Comparison of ENCODE assay signal across 26 mouse cellular contexts in the genomic region with DNA sequence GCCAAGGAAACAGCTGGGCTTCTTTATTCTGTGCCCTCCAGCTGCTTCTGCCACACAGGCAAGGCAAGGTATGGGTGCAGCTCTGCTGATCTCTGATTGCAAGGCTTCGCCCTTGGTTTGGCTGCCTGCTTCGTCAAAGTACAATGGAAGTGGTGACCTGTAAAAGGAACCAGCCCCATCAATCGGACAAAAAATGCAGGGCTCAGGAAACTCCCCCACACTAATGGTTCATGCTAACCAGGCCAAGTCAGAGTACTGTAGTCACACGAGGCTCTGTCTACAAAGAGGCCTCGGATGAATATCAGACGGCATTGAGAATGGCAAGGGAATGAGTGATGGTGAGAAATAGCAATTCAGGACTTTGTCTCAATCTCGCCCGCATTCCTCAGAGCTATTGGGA.
"Had no signal": no experiment of that assay in that cellular context is flagged by ENCODE, and none has a peak within 500 bp of the region (broad histone marks: within the 10 kb centered on the region; RNA-seq: fewer than 3 reads in every experiment).

No protein-coding gene starts in this region.

- H3K4me1 ChIP-seq: hindbrain, embryonic 12.5 days; limb, embryonic 13.5 days; limb, embryonic 15.5 days; liver, embryonic 12.5 days had no signal

- H3K9ac ChIP-seq: heart, embryonic 13.5 days; heart, embryonic 15.5 days; hindbrain, embryonic 12.5 days; hindbrain, embryonic 15.5 days; kidney, embryonic 15.5 days; limb, embryonic 13.5 days; limb, embryonic 15.5 days; liver, embryonic 12.5 days; liver, embryonic 14.5 days had no signal

- H3K27me3 ChIP-seq: heart, embryonic 13.5 days; heart, embryonic 15.5 days; hindbrain, embryonic 12.5 days; hindbrain, embryonic 15.5 days; kidney, embryonic 15.5 days; limb, embryonic 15.5 days; liver, embryonic 12.5 days had no signal

- H3K9me3 ChIP-seq: heart, embryonic 13.5 days; heart, embryonic 15.5 days; hindbrain, embryonic 12.5 days; hindbrain, embryonic 15.5 days; kidney, embryonic 15.5 days; limb, embryonic 13.5 days; limb, embryonic 15.5 days; liver, embryonic 12.5 days had no signal

- ATAC-seq: hindbrain, postnatal 0 days; intestine, embryonic 16.5 days; liver, embryonic 12.5 days had no signal

- H3K27ac ChIP-seq: heart, adult 2 months; heart, embryonic 13.5 days; heart, embryonic 15.5 days; hindbrain, embryonic 12.5 days; hindbrain, embryonic 15.5 days; hindbrain, postnatal 0 days; kidney, embryonic 15.5 days; limb, embryonic 13.5 days; limb, embryonic 15.5 days; liver, embryonic 12.5 days; liver, embryonic 14.5 days had no signal

- H3K4me3 ChIP-seq: heart, adult 2 months; heart, embryonic 13.5 days; heart, embryonic 15.5 days; hindbrain, embryonic 12.5 days; hindbrain, embryonic 15.5 days; kidney, embryonic 15.5 days; limb, embryonic 13.5 days; limb, embryonic 15.5 days; liver, embryonic 12.5 days had no signal

- H3K4me2 ChIP-seq: heart, embryonic 11.5 days; heart, embryonic 13.5 days; heart, embryonic 15.5 days; hindbrain, embryonic 12.5 days; hindbrain, embryonic 15.5 days; kidney, embryonic 15.5 days; limb, embryonic 13.5 days; limb, embryonic 15.5 days; liver, embryonic 12.5 days had no signal

- DNase-seq: gastrocnemius, postnatal 14 days; gastrocnemius, postnatal 36 days; heart, adult 11 months; heart, adult 2 months; heart, postnatal 14 days; heart, postnatal 36 days; kidney, adult 11 months; kidney, adult 2 months; kidney, adult 9 months; kidney, postnatal 10 days; kidney, postnatal 36 days; layer of hippocampus, adult 9-11 months; layer of hippocampus, postnatal 36 days; left cerebral cortex, postnatal 4 days had no signal

- H3K36me3 ChIP-seq: heart, embryonic 13.5 days; heart, embryonic 15.5 days; hindbrain, embryonic 12.5 days; hindbrain, embryonic 15.5 days; kidney, embryonic 15.5 days; limb, embryonic 13.5 days; limb, embryonic 15.5 days; liver, embryonic 12.5 days had no signal
